Mouse (Mus musculus) embryonic facial prominence, embryonic 15.5 days (tissue): ENCODE results near the gene Btbd18. TPM values are rescaled to one million over a fixed set of nuclear protein-coding genes. Genes with fewer than 3 reads are reported as not detected.

Experiments used
- ATAC-seq: fragments of 200-750 bp; cut with Nextera tagmentation; 2 replicates; pipeline ENCODE4 v1.8.0; 2017; ENCODE audit warnings: low read depth, moderate TSS enrichment; ENCODE audit not compliant: insufficient number of reproducible peaks, low FRiP score, low TSS enrichment
- H3K27ac ChIP-seq: fragments of 300-500 bp; sonication (generic); replicated peaks from 2 replicates; pipeline ENCODE4 v1.5.1; 2015; ENCODE audit warnings: mild to moderate bottlenecking, inconsistent platforms
- H3K27me3 ChIP-seq: fragments of 300-500 bp; sonication (generic); 2 replicates; pipeline ENCODE4 v1.6.1; 2015; ENCODE audit warnings: inconsistent platforms
- H3K36me3 ChIP-seq: fragments of 300-500 bp; sonication (generic); 2 replicates; pipeline ENCODE4 v1.6.1; 2015; ENCODE audit warnings: mild to moderate bottlenecking, inconsistent platforms
- H3K4me1 ChIP-seq: fragments of 300-500 bp; sonication (generic); 2 replicates; pipeline ENCODE4 v1.6.1; 2015; ENCODE audit warnings: inconsistent platforms
- H3K4me2 ChIP-seq: fragments of 300-500 bp; sonication (generic); replicated peaks from 2 replicates; pipeline ENCODE4 v1.6.1; 2015; ENCODE audit warnings: mild to moderate bottlenecking, inconsistent platforms
- H3K4me3 ChIP-seq: fragments of 300-500 bp; sonication (generic); replicated peaks from 2 replicates; pipeline ENCODE4 v1.5.1; 2015; ENCODE audit warnings: mild to moderate bottlenecking, inconsistent platforms
- H3K9ac ChIP-seq: fragments of 300-500 bp; sonication (generic); 2 replicates; pipeline ENCODE4 v1.6.1; 2015; ENCODE audit warnings: inconsistent platforms
- H3K9me3 ChIP-seq: fragments of 300-500 bp; sonication (generic); replicated peaks from 2 replicates; pipeline ENCODE4 v1.6.1; 2016; ENCODE audit warnings: inconsistent platforms
- WGBS: fragments of 180-500 bp; shearing (Covaris S2); methylation state at CpG from one replicate; pipeline ENCODE4 v1.1.7; 2015; 5-methylcytosine and 5-hydroxymethylcytosine counted together
- polyA plus RNA-seq: library from polyadenylated mRNA; unstranded; fragments of >200 nt; fragmentation: Nextera tagmentation; extraction: Ambion mirVana; gene quantifications from 2 replicates; pipeline ENCODE4 v1.2.1, GENCODE M21; 2015

The Btbd18 gene
- polyA plus RNA-seq, 1 experiment from 2014 or later, result 0.27 TPM

GRCm38 (mm10) chr2:84711898-84712297 lies 53.0 kb downstream of the Btbd18 start:
- H3K4me3 ChIP-seq, result no peak overlapping the region
- H3K4me1 ChIP-seq, result peaks cover 18% of the 10 kb centered on the region; the same call in 1 of the 2 replicates
- H3K9me3 ChIP-seq, result no peaks in the 10 kb centered on the region
- H3K27ac ChIP-seq, result no peak overlapping the region
- peaks cover 15% of the 10 kb centered on the region for H3K36me3 ChIP-seq
- WGBS, result 79% methylated on average over 2 of the region's 2 CpGs
- ATAC-seq, result no peak
- no peak overlapping the region for H3K4me2 ChIP-seq
- no peaks in the 10 kb centered on the region for H3K27me3 ChIP-seq
- H3K9ac ChIP-seq, result no peak overlapping the region

- H3K4me3 ChIP-seq, result peak overlapping the region; percentile 98
- no peaks in the 10 kb centered on the region for H3K27me3 ChIP-seq
- under 1% methylated on average over 26 of the region's 26 CpGs for WGBS
- ATAC-seq, result no peak
- H3K27ac ChIP-seq, result peak overlapping the region; percentile 98
- peak overlapping the region; percentile 74 for H3K4me2 ChIP-seq
- peak overlapping the region; percentile 90 for H3K9ac ChIP-seq
- H3K4me1 ChIP-seq, result peaks cover 11% of the 10 kb centered on the region; the same call in 1 of the 2 replicates
- no peaks in the 10 kb centered on the region for H3K9me3 ChIP-seq
- H3K36me3 ChIP-seq, result peaks cover 12% of the 10 kb centered on the region
These were observed 55.5 kb downstream of the Btbd18 start for GRCm38 (mm10) chr2:84714422-84714810.

DNA sequence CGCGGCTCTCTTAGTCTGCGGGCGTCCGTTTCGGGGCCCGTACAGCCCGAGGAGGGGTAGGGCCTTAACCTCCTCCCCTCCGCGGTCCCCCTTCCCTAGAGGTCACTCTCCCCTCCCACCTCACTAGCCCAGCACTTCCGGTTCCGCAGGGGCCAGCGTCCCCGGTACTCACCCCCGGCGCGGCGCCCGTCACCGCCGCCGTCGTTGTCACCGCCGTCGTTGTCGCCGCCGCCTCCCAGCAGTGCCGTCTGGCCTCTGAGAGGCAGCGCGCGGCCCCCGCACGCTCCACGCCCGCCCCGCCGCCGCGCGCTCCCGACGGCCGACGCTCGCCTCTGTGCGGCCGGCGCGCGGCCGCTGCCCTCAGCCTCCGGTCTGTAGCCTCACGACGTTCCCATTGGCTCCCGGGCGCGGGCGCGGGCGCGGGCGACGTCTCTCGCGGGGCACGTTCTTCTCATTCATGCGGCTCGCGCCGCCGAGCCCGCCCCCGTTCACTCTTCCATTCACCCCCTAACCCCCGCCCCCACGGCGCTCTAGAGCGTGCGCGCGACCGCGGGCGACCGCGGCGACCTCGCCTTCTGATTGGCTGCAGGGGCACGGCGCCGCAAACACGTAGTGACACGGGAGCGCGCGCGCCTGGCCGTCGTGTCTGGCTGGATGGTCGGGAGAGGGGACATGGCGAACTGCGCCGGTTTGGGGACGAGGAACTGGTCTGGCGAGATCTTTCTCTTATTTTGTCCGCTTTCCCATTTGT lies 56.1 kb downstream of the Btbd18 start, which contains the start of gene Zdhhc5:
Gene Zdhhc5, minus strand, starts transcription at position 370 of the 751 bp plus-strand sequence.
- ATAC-seq, result peak; percentile 95

GRCm38 (mm10) chr2:84715562-84716361 lies 56.9 kb downstream of the Btbd18 start:
- no peaks in the 10 kb centered on the region for H3K27me3 ChIP-seq
- peak; percentile 96 for ATAC-seq
- H3K4me2 ChIP-seq, result peak overlapping the region; percentile 74
- H3K36me3 ChIP-seq, result peaks cover under 1% of the 10 kb centered on the region
- WGBS, result under 1% methylated on average over 33 of the region's 33 CpGs
- peak overlapping the region; percentile 98 for H3K27ac ChIP-seq
- no peaks in the 10 kb centered on the region for H3K9me3 ChIP-seq
- H3K4me1 ChIP-seq, result peaks cover 11% of the 10 kb centered on the region; the same call in 1 of the 2 replicates
- peak overlapping the region; percentile 98 for H3K4me3 ChIP-seq
- peak overlapping the region; percentile 63 for H3K9ac ChIP-seq

More for the DNA sequence above, 56.1 kb downstream of the Btbd18 start, which contains the start of gene Zdhhc5:
- no peaks in the 10 kb centered on the region for H3K9me3 ChIP-seq
- peak within 1 kb of the TSS; percentile 98 for H3K27ac ChIP-seq
- H3K27me3 ChIP-seq, result no peaks in the 10 kb centered on the region
- H3K36me3 ChIP-seq, result peaks cover 8% of the 10 kb centered on the region
- H3K9ac ChIP-seq, result peak within 1 kb of the TSS; percentile 90
- H3K4me2 ChIP-seq, result peak within 1 kb of the TSS; percentile 74
- peak within 1 kb of the TSS; percentile 98 for H3K4me3 ChIP-seq
- H3K4me1 ChIP-seq, result peaks cover 11% of the 10 kb centered on the region; the same call in 1 of the 2 replicates
- WGBS, result under 1% methylated on average over 107 of the region's 107 CpGs

GRCm38 (mm10) chr2:84716423-84717355 lies 57.8 kb downstream of the Btbd18 start:
- H3K9me3 ChIP-seq, result no peaks in the 10 kb centered on the region
- peaks cover 11% of the 10 kb centered on the region; the same call in 1 of the 2 replicates for H3K4me1 ChIP-seq
- peaks cover 4% of the 10 kb centered on the region; the same call in 1 of the 2 replicates for H3K36me3 ChIP-seq
- ATAC-seq, result no peak
- H3K27me3 ChIP-seq, result no peaks in the 10 kb centered on the region
- H3K4me3 ChIP-seq, result peak overlapping the region; percentile 98
- peak overlapping the region; percentile 63; the same call in 1 of the 2 replicates for H3K9ac ChIP-seq
- peak overlapping the region; percentile 98 for H3K27ac ChIP-seq
- 25% methylated on average over 9 of the region's 9 CpGs for WGBS
- peak overlapping the region; percentile 74 for H3K4me2 ChIP-seq

GRCm38 (mm10) chr2:84717357-84717756 lies 58.5 kb downstream of the Btbd18 start:
- Histone ChIP-seq H3K27me3 (no peaks in the 10 kb centered on the region), H3K4me3 (no peak overlapping the region), H3K9me3 (no peaks in the 10 kb centered on the region), H3K36me3 (peaks cover 9% of the 10 kb centered on the region; the same call in 1 of the 2 replicates), H3K27ac (no peak overlapping the region), H3K4me2 (no peak overlapping the region), H3K4me1 (peaks cover 11% of the 10 kb centered on the region; the same call in 1 of the 2 replicates), H3K9ac (no peak overlapping the region)
- WGBS, result 92% methylated on average over 4 of the region's 4 CpGs
- no peak for ATAC-seq

Other genes with a start within 250 kb of the Btbd18 start
- gene Calcrl, start 233.7 kb upstream of the Btbd18 start, polyA plus RNA-seq, result 18.2 and 22.2 TPM in 2 replicates
- gene Tfpi, start 182.3 kb upstream of the Btbd18 start, polyA plus RNA-seq, result 24.6 and 27.0 TPM in 2 replicates
- 49.9 and 52.7 TPM in 2 replicates for gene Ctnnd1, start 8.3 kb upstream of the Btbd18 start, polyA plus RNA-seq
- 230 and 231 TPM in 2 replicates for gene Selenoh, start 11.7 kb downstream of the Btbd18 start, polyA plus RNA-seq
- not detected in 2 replicates for gene Gm28635, start 19.0 kb downstream of the Btbd18 start, polyA plus RNA-seq
- gene Med19, start 19.3 kb downstream of the Btbd18 start, polyA plus RNA-seq, result 31.3 and 34.0 TPM in 2 replicates
- 92.6 and 96.0 TPM in 2 replicates for gene Tmx2, start 20.1 kb downstream of the Btbd18 start, polyA plus RNA-seq
- gene Zdhhc5, start 56.1 kb downstream of the Btbd18 start, polyA plus RNA-seq, result 28.1 and 28.9 TPM in 2 replicates
- 27.9 and 29.1 TPM in 2 replicates for gene Clp1, start 68.3 kb downstream of the Btbd18 start, polyA plus RNA-seq
- 6.6 and 7.9 TPM in 2 replicates for gene Ypel4, start 75.0 kb downstream of the Btbd18 start, polyA plus RNA-seq
- gene Gm19426, start 84.6 kb downstream of the Btbd18 start, polyA plus RNA-seq, result 7.0 and 9.0 TPM in 2 replicates
- gene Serping1, start 116.4 kb downstream of the Btbd18 start, polyA plus RNA-seq, result 40.0 and 48.0 TPM in 2 replicates
- gene Ube2l6, start 139.7 kb downstream of the Btbd18 start, polyA plus RNA-seq, result 35.3 and 36.7 TPM in 2 replicates
- gene Smtnl1, start 163.6 kb downstream of the Btbd18 start, polyA plus RNA-seq, result 0.33 and 0.53 TPM in 2 replicates
- gene Timm10, start 167.9 kb downstream of the Btbd18 start, polyA plus RNA-seq, result 45.7 and 49.7 TPM in 2 replicates
- 13.7 and 15.8 TPM in 2 replicates for gene Slc43a1, start 179.8 kb downstream of the Btbd18 start, polyA plus RNA-seq
- gene Rtn4rl2, start 227.6 kb downstream of the Btbd18 start, polyA plus RNA-seq, result 1.1 and 2.0 TPM in 2 replicates